Mouse (Mus musculus): Measurements from ENCODE around the gene Scyl1. TPM values are rescaled to one million over a fixed set of nuclear protein-coding genes. Genes with fewer than 3 reads are reported as not detected.

Scyl1 gene
- polyA plus RNA-seq, 1 experiment: 158 TPM

DNA sequence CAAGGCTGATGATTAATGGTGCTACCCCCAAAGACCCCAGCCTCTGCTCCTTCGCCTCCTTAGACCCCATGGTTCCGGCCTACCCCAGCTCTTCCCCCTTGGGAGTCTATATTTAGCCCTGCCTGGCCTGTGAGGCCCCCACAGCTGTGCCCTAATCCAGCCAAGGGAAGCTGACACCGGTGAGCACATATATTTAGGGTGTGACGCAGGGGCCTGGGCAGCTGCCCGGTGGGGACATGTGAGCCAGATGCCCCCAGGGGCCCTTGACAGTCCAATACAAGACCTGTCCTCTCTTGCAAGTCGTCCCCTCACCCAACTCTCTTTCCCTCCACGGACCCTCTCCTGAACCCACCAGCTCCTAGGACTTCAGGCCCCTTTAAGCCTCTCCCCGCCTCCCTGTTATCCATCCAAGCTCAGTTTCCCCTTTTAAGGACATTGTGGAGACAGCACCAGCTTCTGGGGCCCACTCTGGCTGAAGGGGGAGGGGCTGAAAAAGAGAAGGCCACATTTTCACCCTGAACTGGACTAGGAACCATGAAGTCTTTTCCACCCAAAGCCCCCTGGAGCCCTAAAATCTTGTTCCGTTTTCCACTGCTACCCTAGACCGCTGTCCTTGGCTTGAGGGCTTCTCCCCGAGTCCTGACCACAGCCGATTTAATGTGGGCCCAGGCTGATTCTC, 46.1 kb downstream of the Scyl1 start:
- H3K27ac ChIP-seq (ENCODE audit: insufficient read depth, low read length): no peak overlapping the region
- WGBS: 61% methylated on average over 12 of the region's 12 CpGs
- no peak overlapping the region for H3K4me3 ChIP-seq (replicated peaks; ENCODE audit: insufficient read depth, low read depth, low read length)
- DNase-seq: no peak
- TF ChIP-seq CTCF (IDR thresholded peaks at IDR 0.05; ENCODE audit: borderline replicate concordance, insufficient read depth, low read depth, low read length): no peak
- no peak for TF ChIP-seq POLR2A (IDR thresholded peaks at IDR 0.05; ENCODE audit: borderline replicate concordance, insufficient read depth, low read length)
- peaks cover 8% of the 10 kb centered on the region; the same call in 1 of the 2 replicates for H3K4me1 ChIP-seq (ENCODE audit: control insufficient read depth, insufficient read depth, low read length)
- H3K27me3 ChIP-seq (ENCODE audit: control insufficient read depth, insufficient read depth, low read length): no peaks in the 10 kb centered on the region

DNA sequence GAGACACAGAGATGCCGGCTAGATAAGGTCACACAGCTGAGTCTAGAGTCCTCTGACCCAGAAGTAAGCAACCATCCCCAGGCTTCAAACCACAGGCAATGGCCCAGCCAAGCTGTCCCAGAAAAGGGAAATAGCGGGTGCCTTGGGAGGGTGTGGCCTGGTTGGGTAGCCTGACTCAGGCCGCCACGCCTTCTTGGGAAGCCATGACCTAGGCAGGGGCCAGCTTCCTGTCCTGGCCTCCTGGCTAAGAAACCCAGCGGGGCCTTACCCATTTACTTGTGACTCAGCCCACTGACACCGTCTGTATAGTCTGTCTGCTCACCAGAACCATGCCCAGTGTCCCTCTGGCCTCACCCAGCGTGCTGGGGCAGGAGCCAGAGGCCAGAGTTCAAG, 46.7 kb downstream of the Scyl1 start:
- TF ChIP-seq CTCF (IDR thresholded peaks at IDR 0.05; ENCODE audit: borderline replicate concordance, insufficient read depth, low read depth, low read length): no peak
- no peak for TF ChIP-seq POLR2A (IDR thresholded peaks at IDR 0.05; ENCODE audit: borderline replicate concordance, insufficient read depth, low read length)
- 66% methylated on average over 7 of the region's 7 CpGs for WGBS
- Histone ChIP-seq H3K4me3 (replicated peaks; ENCODE audit: insufficient read depth, low read depth, low read length) (no peak overlapping the region), H3K4me1 (ENCODE audit: control insufficient read depth, insufficient read depth, low read length) (peaks cover 8% of the 10 kb centered on the region; the same call in 1 of the 2 replicates), H3K27ac (ENCODE audit: insufficient read depth, low read length) (no peak overlapping the region), H3K27me3 (ENCODE audit: control insufficient read depth, insufficient read depth, low read length) (no peaks in the 10 kb centered on the region)
- no peak for DNase-seq

DNA sequence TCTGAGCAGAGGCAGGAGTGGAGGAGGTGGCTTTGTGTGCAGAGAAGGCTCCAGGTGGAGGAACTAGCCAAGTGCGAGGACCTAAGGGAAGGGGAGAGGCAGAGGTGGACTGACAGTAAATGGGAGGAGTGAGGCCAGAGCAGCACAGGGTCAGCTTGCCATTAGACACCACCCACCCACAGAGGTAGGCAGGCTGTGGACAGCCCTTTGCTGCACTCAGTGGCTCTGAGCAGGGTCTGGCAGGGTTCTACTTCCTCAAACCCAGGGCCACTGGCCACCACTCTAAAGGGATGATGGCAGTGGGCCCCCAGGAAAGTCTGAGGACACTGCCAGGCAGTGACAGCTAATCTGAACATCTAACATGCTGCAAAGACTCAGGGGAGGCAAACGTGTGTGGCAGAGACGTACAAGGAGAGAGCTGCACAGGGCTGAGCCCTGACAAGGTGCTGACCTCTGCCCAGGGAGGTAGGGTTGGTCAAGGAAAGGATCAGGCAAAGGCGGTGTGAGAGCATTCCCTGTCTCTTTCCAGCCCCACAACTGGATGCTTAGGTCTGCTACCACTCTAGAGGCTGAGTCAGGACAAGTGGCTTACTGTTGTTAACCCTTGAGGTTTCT, 47.2 kb downstream of the Scyl1 start:
- no peak overlapping the region for H3K27ac ChIP-seq (ENCODE audit: insufficient read depth, low read length)
- H3K4me3 ChIP-seq (replicated peaks; ENCODE audit: insufficient read depth, low read depth, low read length): no peak overlapping the region
- H3K27me3 ChIP-seq (ENCODE audit: control insufficient read depth, insufficient read depth, low read length): no peaks in the 10 kb centered on the region
- DNase-seq: no peak
- WGBS: 53% methylated on average over 4 of the region's 4 CpGs
- TF ChIP-seq CTCF (IDR thresholded peaks at IDR 0.05; ENCODE audit: borderline replicate concordance, insufficient read depth, low read depth, low read length) (no peak), POLR2A (IDR thresholded peaks at IDR 0.05; ENCODE audit: borderline replicate concordance, insufficient read depth, low read length) (no peak)
- peaks cover 8% of the 10 kb centered on the region; the same call in 1 of the 2 replicates for H3K4me1 ChIP-seq (ENCODE audit: control insufficient read depth, insufficient read depth, low read length)

DNA sequence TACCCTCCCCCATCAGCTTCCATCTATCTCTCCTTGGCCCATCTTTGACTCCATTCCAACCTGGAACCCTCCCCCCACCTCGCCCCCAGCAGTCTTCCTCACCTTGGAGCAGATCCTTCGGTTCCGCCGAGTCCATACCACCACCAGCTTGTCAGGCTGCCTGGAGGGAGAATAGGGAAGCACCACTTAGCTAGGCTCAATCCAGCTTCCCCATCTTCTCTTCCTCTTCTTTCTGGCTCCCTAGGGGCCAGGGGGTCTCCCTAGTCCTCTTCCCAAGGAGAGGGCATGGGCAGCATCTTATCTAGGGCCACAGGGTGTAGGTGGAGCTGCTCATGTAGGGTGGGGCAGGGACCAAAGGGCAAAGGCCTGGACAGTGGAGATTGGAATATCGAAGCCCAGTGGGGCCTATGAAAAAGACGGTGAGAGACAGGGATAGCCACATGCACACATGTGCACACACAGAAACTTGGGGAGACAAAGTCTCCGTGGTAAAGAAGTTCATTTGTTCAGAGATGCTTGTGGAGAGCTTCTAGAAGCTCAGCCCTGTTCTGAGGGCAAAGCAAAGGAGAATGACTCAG, 48.3 kb downstream of the Scyl1 start:
- TF ChIP-seq POLR2A (IDR thresholded peaks at IDR 0.05; ENCODE audit: borderline replicate concordance, insufficient read depth, low read length) (no peak), CTCF (IDR thresholded peaks at IDR 0.05; ENCODE audit: borderline replicate concordance, insufficient read depth, low read depth, low read length) (no peak)
- no peaks in the 10 kb centered on the region for H3K27me3 ChIP-seq (ENCODE audit: control insufficient read depth, insufficient read depth, low read length)
- peaks cover 8% of the 10 kb centered on the region; the same call in 1 of the 2 replicates for H3K4me1 ChIP-seq (ENCODE audit: control insufficient read depth, insufficient read depth, low read length)
- no peak overlapping the region for H3K4me3 ChIP-seq (replicated peaks; ENCODE audit: insufficient read depth, low read depth, low read length)
- DNase-seq: no peak
- no peak overlapping the region for H3K27ac ChIP-seq (ENCODE audit: insufficient read depth, low read length)
- 90% methylated on average over 7 of the region's 7 CpGs for WGBS

DNA sequence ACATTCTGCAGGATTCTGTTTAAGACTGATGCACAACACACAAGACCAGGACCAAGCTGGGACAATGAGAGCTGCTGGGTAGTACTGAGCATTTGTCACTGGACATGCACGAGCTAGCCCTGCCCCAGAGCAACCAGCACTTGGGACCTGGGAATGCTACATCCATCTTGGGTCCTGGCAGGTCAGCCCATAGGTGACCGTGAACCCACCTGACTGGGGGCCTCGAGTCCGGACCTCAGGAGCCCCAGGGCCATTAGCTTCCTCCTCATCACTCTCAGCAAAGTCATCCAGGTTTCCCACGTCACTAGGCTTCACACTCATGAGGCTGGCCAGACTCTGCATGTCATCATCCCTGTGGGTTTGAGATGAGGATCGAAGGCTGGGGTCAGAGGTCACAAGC, 50.0 kb downstream of the Scyl1 start:
- no peak overlapping the region for H3K27ac ChIP-seq (ENCODE audit: insufficient read depth, low read length)
- 90% methylated on average over 6 of the region's 6 CpGs for WGBS
- no peak for DNase-seq
- no peak overlapping the region for H3K4me3 ChIP-seq (replicated peaks; ENCODE audit: insufficient read depth, low read depth, low read length)
- H3K4me1 ChIP-seq (ENCODE audit: control insufficient read depth, insufficient read depth, low read length): peaks cover 4% of the 10 kb centered on the region; the same call in 1 of the 2 replicates
- TF ChIP-seq CTCF (IDR thresholded peaks at IDR 0.05; ENCODE audit: borderline replicate concordance, insufficient read depth, low read depth, low read length) (no peak), POLR2A (IDR thresholded peaks at IDR 0.05; ENCODE audit: borderline replicate concordance, insufficient read depth, low read length) (no peak)
- no peaks in the 10 kb centered on the region for H3K27me3 ChIP-seq (ENCODE audit: control insufficient read depth, insufficient read depth, low read length)

GRCm38 (mm10) chr19:5716955-5717354, 54.3 kb downstream of the Scyl1 start:
- H3K27me3 ChIP-seq (ENCODE audit: control insufficient read depth, insufficient read depth, low read length): no peaks in the 10 kb centered on the region
- peaks cover 9% of the 10 kb centered on the region for H3K4me1 ChIP-seq (ENCODE audit: control insufficient read depth, insufficient read depth, low read length)
- no peak for TF ChIP-seq CTCF (IDR thresholded peaks at IDR 0.05; ENCODE audit: borderline replicate concordance, insufficient read depth, low read depth, low read length)
- TF ChIP-seq POLR2A (IDR thresholded peaks at IDR 0.05; ENCODE audit: borderline replicate concordance, insufficient read depth, low read length): no peak
- WGBS: 37% methylated on average over 10 of the region's 10 CpGs
- H3K4me3 ChIP-seq (replicated peaks; ENCODE audit: insufficient read depth, low read depth, low read length): no peak overlapping the region
- no peak for DNase-seq
- no peak overlapping the region for H3K27ac ChIP-seq (ENCODE audit: insufficient read depth, low read length)

GRCm38 (mm10) chr19:5715793-5716688, 55.2 kb downstream of the Scyl1 start:
- DNase-seq: peak; percentile 43 to 55
- peaks cover 9% of the 10 kb centered on the region for H3K4me1 ChIP-seq (ENCODE audit: control insufficient read depth, insufficient read depth, low read length)
- no peak overlapping the region for H3K27ac ChIP-seq (ENCODE audit: insufficient read depth, low read length)
- WGBS: 32% methylated on average over 43 of the region's 43 CpGs
- no peaks in the 10 kb centered on the region for H3K27me3 ChIP-seq (ENCODE audit: control insufficient read depth, insufficient read depth, low read length)
- peak overlapping the region; percentile 37 for H3K4me3 ChIP-seq (replicated peaks; ENCODE audit: insufficient read depth, low read depth, low read length)
- no peak for TF ChIP-seq POLR2A (IDR thresholded peaks at IDR 0.05; ENCODE audit: borderline replicate concordance, insufficient read depth, low read length)
- peak; percentile 45; the same call in 1 of the 2 replicates for TF ChIP-seq CTCF (IDR thresholded peaks at IDR 0.05; ENCODE audit: borderline replicate concordance, insufficient read depth, low read depth, low read length)
